Mouse (Mus musculus): Measurements from ENCODE around the gene Gm28539. TPM values are rescaled to one million over a fixed set of nuclear protein-coding genes. Genes with fewer than 3 reads are reported as not detected.
"Not testable (repeated sequence)": the region's sequence is repeated elsewhere in the genome, so short reads cannot be mapped to it uniquely, and the experiment has no call there.

Gm28539 gene
- polyA plus RNA-seq, 1 experiment from 2014 or later, result not detected

GRCm38 (mm10) chr16:18812385-18812910 is 23.9 kb upstream of the Gm28539 start:
- Histone ChIP-seq H3K4me2 (peak overlapping the region; percentile 49), H3K4me1 (peaks cover 21% of the 10 kb centered on the region), H3K27ac (peak overlapping the region; percentile 81), H3K4me3 (peak overlapping the region; percentile 73), H3K9ac (peak overlapping the region; percentile 83), H3K36me3 (peaks cover 50% of the 10 kb centered on the region), H3K27me3 (no peaks in the 10 kb centered on the region), H3K9me3 (no peaks in the 10 kb centered on the region)
- ATAC-seq (ENCODE audit: insufficient number of reproducible peaks, low FRiP score, low TSS enrichment, low read depth), result no peak
- 1% methylated on average over 31 of the region's 31 CpGs for WGBS

- no peak overlapping the region for H3K27ac ChIP-seq
- H3K27me3 ChIP-seq, result no peaks in the 10 kb centered on the region
- H3K4me3 ChIP-seq, result no peak overlapping the region
- no peak overlapping the region for H3K4me2 ChIP-seq
- H3K36me3 ChIP-seq, result peaks cover 95% of the 10 kb centered on the region
- no peak overlapping the region for H3K9ac ChIP-seq
- no peak for ATAC-seq (ENCODE audit: insufficient number of reproducible peaks, low FRiP score, low TSS enrichment, low read depth)
- no peaks in the 10 kb centered on the region for H3K4me1 ChIP-seq
- WGBS, result 85% methylated on average over 1 of the region's 1 CpGs
- no peaks in the 10 kb centered on the region for H3K9me3 ChIP-seq
Measured at GRCm38 (mm10) chr16:18822356-18822755, 14.0 kb upstream of the Gm28539 start.

GRCm38 (mm10) chr16:18822925-18823324 is 13.5 kb upstream of the Gm28539 start:
- Histone ChIP-seq H3K4me3 (no peak overlapping the region), H3K27ac (no peak overlapping the region), H3K4me2 (no peak overlapping the region), H3K27me3 (no peaks in the 10 kb centered on the region), H3K9ac (no peak overlapping the region), H3K36me3 (peaks cover 96% of the 10 kb centered on the region), H3K4me1 (no peaks in the 10 kb centered on the region), H3K9me3 (no peaks in the 10 kb centered on the region)
- WGBS, result 81% methylated on average over 4 of the region's 4 CpGs
- no peak for ATAC-seq (ENCODE audit: insufficient number of reproducible peaks, low FRiP score, low TSS enrichment, low read depth)

GRCm38 (mm10) chr16:18828630-18829029 is 7.8 kb upstream of the Gm28539 start:
- Histone ChIP-seq H3K27me3 (no peaks in the 10 kb centered on the region), H3K4me1 (no peaks in the 10 kb centered on the region), H3K4me3 (no peak overlapping the region), H3K9ac (no peak overlapping the region), H3K9me3 (no peaks in the 10 kb centered on the region), H3K36me3 (peaks cover 87% of the 10 kb centered on the region), H3K4me2 (no peak overlapping the region), H3K27ac (no peak overlapping the region)
- ATAC-seq (ENCODE audit: insufficient number of reproducible peaks, low FRiP score, low TSS enrichment, low read depth), result no peak
- 93% methylated on average over 3 of the region's 3 CpGs for WGBS

- Histone ChIP-seq H3K36me3 (peaks cover 88% of the 10 kb centered on the region), H3K4me1 (no peaks in the 10 kb centered on the region), H3K27ac (no peak overlapping the region), H3K4me2 (no peak overlapping the region), H3K4me3 (no peak overlapping the region), H3K27me3 (no peaks in the 10 kb centered on the region), H3K9me3 (no peaks in the 10 kb centered on the region), H3K9ac (no peak overlapping the region)
- WGBS, result 91% methylated on average over 6 of the region's 6 CpGs
- ATAC-seq (ENCODE audit: insufficient number of reproducible peaks, low FRiP score, low TSS enrichment, low read depth), result no peak
Measured at GRCm38 (mm10) chr16:18829102-18829501, 7.3 kb upstream of the Gm28539 start.

- Histone ChIP-seq H3K4me2 (no peak overlapping the region), H3K4me1 (no peaks in the 10 kb centered on the region), H3K27me3 (no peaks in the 10 kb centered on the region), H3K36me3 (peaks cover 56% of the 10 kb centered on the region), H3K4me3 (no peak overlapping the region), H3K9me3 (no peaks in the 10 kb centered on the region), H3K27ac (no peak overlapping the region), H3K9ac (no peak overlapping the region)
- no peak for ATAC-seq (ENCODE audit: insufficient number of reproducible peaks, low FRiP score, low TSS enrichment, low read depth)
- 68% methylated on average over 2 of the region's 2 CpGs for WGBS
Measured at GRCm38 (mm10) chr16:18833486-18833885, 2.9 kb upstream of the Gm28539 start.

- H3K9ac ChIP-seq, result no peak overlapping the region
- no peak overlapping the region for H3K27ac ChIP-seq
- H3K4me3 ChIP-seq, result peak overlapping the region; percentile 80
- no peaks in the 10 kb centered on the region for H3K27me3 ChIP-seq
- ATAC-seq (ENCODE audit: insufficient number of reproducible peaks, low FRiP score, low TSS enrichment, low read depth), result no peak
- peak overlapping the region; percentile 57 for H3K4me2 ChIP-seq
- peaks cover 43% of the 10 kb centered on the region for H3K36me3 ChIP-seq
- H3K9me3 ChIP-seq, result no peaks in the 10 kb centered on the region
- 20% methylated on average over 3 of the region's 3 CpGs for WGBS
- H3K4me1 ChIP-seq, result no peaks in the 10 kb centered on the region
Measured at GRCm38 (mm10) chr16:18836073-18836467, 314 bp upstream of the Gm28539 start.

GRCm38 (mm10) chr16:18838346-18838745 is 2.0 kb downstream of the Gm28539 start:
- Histone ChIP-seq H3K27ac (no peak overlapping the region), H3K4me1 (no peaks in the 10 kb centered on the region), H3K4me2 (no peak overlapping the region), H3K9me3 (no peaks in the 10 kb centered on the region), H3K36me3 (peaks cover 27% of the 10 kb centered on the region), H3K9ac (no peak overlapping the region), H3K27me3 (no peaks in the 10 kb centered on the region), H3K4me3 (no peak overlapping the region)
- 93% methylated on average over 4 of the region's 4 CpGs for WGBS
- no peak for ATAC-seq (ENCODE audit: insufficient number of reproducible peaks, low FRiP score, low TSS enrichment, low read depth)

- Histone ChIP-seq H3K36me3 (0 out of 2 replicates have a peak, but pooled peaks cover 2% of the 10 kb centered on the region), H3K4me3 (no peak overlapping the region), H3K4me1 (no peaks in the 10 kb centered on the region), H3K27me3 (no peaks in the 10 kb centered on the region), H3K4me2 (no peak overlapping the region), H3K27ac (no peak overlapping the region), H3K9me3 (no peaks in the 10 kb centered on the region), H3K9ac (no peak overlapping the region)
- 87% methylated on average over 15 of the region's 15 CpGs for WGBS
- no peak for ATAC-seq (ENCODE audit: insufficient number of reproducible peaks, low FRiP score, low TSS enrichment, low read depth)
Measured at GRCm38 (mm10) chr16:18846301-18846820, 10.0 kb downstream of the Gm28539 start.

- H3K36me3 ChIP-seq; H3K4me3 ChIP-seq; H3K27ac ChIP-seq; H3K9ac ChIP-seq; H3K27me3 ChIP-seq; H3K4me2 ChIP-seq; H3K9me3 ChIP-seq; ATAC-seq (ENCODE audit: insufficient number of reproducible peaks, low FRiP score, low TSS enrichment, low read depth); H3K4me1 ChIP-seq: not testable (repeated sequence)
- WGBS, result 89% methylated on average over 15 of the region's 17 CpGs
Measured at GRCm38 (mm10) chr16:18849521-18850190, 13.3 kb downstream of the Gm28539 start.

GRCm38 (mm10) chr16:18858551-18858950 is 22.2 kb downstream of the Gm28539 start:
- no peak for ATAC-seq (ENCODE audit: insufficient number of reproducible peaks, low FRiP score, low TSS enrichment, low read depth)
- Histone ChIP-seq H3K27me3 (no peaks in the 10 kb centered on the region), H3K9me3 (no peaks in the 10 kb centered on the region), H3K27ac (no peak overlapping the region), H3K4me1 (no peaks in the 10 kb centered on the region), H3K4me2 (no peak overlapping the region), H3K4me3 (no peak overlapping the region), H3K36me3 (no peaks in the 10 kb centered on the region), H3K9ac (no peak overlapping the region)

- Histone ChIP-seq H3K27me3 (no peaks in the 10 kb centered on the region), H3K27ac (no peak overlapping the region), H3K4me3 (no peak overlapping the region), H3K9ac (no peak overlapping the region), H3K9me3 (no peaks in the 10 kb centered on the region), H3K36me3 (no peaks in the 10 kb centered on the region), H3K4me1 (no peaks in the 10 kb centered on the region), H3K4me2 (no peak overlapping the region)
- WGBS, result 60% methylated on average over 1 of the region's 1 CpGs
- ATAC-seq (ENCODE audit: insufficient number of reproducible peaks, low FRiP score, low TSS enrichment, low read depth), result no peak
Measured at GRCm38 (mm10) chr16:18860186-18860585, 23.8 kb downstream of the Gm28539 start.

Data from limb, embryonic 15.5 days (tissue).